Mouse (Mus musculus) stomach, postnatal 0 days (tissue): Measurements from ENCODE around the gene Ubr2.

Experiments
- CTCF ChIP-seq: IDR thresholded peaks from 2 replicates; pipeline ENCODE4 v1.5.1; 2016; ENCODE audit warnings: antibody characterized with exemption, low read depth, mild to moderate bottlenecking, moderate library complexity
- EP300 ChIP-seq: optimal IDR thresholded peaks from 2 replicates; pipeline ENCODE3; 2016; ENCODE audit warnings: antibody characterized with exemption

DNA sequence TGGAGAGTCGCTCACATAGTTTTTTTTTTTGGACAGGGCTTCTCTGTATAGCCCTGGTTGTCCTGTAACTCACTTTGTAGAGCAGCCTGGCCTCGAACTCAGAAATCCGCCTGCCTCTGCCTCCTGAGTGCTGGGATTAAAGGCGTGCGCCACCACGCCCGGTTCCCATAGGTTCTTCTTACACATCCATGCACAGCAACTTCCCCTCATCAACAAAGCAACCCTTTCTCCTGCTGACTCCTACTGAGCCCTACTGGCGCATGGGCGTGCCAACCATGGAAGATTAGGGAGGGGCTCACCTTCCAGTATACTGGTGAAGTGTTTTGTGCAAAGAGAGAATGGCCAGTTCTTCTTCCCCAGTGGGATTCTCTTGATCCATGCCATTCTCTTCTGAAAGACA, 67.9 kb downstream of the Ubr2 start:
- no peak for TF ChIP-seq CTCF
- TF ChIP-seq EP300: no peak
